Comparison of ENCODE assay signal across 9 mouse cellular contexts in the genomic region with DNA sequence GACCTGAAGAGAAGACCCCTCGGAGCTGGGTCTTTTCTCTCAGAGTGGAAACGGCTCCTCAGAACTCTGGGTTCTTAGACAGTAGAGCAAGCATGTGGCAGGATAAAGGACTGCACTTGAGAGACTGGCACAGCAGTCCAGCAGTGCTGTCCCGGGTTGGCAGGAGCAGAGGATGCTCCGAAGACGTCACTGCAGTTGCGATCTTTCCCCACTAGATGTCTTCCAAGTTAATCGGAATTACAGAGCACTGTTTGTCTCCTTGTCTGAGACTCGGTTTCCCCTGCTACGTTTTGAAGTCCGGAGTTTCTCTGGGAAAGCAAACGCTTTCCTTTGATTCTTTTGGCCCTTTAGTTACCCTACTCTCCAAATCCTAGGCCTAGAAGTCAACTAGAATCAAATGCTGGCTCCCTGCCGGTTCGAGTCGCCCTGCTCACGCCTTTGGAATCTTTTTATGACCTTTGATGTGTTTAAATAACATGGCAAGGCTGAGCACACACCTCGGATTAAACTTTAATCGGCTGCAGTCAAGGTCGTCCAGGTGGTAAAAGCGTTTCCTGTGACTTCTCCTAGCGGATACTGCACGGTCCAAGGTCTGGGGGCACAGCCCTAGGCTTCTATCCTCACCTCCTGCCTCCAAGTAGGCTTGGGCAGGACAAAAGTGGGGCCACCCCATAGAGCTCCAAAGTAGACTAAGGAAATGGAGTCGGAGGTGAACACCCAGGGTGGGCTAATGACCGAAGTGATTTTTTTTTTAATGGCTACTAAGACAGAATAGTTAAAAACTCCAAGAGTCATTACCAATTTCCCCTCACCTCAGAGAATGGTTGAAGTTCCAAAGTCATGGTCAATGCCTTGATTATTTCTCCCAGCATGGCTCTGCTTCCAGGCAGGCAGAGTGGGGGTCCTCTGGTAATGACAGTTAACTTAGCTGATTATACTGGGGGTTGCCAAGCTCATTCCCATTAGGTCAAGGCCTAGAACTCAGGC. TPM values are rescaled to one million over a fixed set of nuclear protein-coding genes. Genes with fewer than 3 reads are reported as not detected.
A peak's percentile ranks its signal among the peaks of the same experiment; 100 is the strongest.
DNase-seq lines count a peak whose midpoint lies in the region; ATAC-seq lines count a peak whose summit lies in the region.
"Had no signal": no experiment of that assay in that cellular context is flagged by ENCODE, and none has a peak within 500 bp of the region (broad histone marks: within the 10 kb centered on the region; RNA-seq: fewer than 3 reads in every experiment).

No protein-coding gene starts in this region.

- no peaks in the 10 kb centered on the region for H3K36me3 ChIP-seq in heart, embryonic 11.5 days (ENCODE audit: control insufficient read depth, insufficient read depth, low read length)
- H3K36me3 ChIP-seq in hindbrain, embryonic 16.5 days (ENCODE audit: control insufficient read depth, insufficient read depth, low read length), result no peaks in the 10 kb centered on the region
- H3K36me3 ChIP-seq in midbrain, embryonic 14.5 days (ENCODE audit: control insufficient read depth, insufficient read depth, low read length), result no peaks in the 10 kb centered on the region

- DNase-seq in heart, adult 18-20 months, result peak; percentile 52 to 83
- peak; percentile 37 for DNase-seq in MN1 (ENCODE audit: low spot score)
- peak; percentile 88 for DNase-seq in embryo, embryonic 10.5 days (ENCODE audit: low spot score)
- peak; percentile 72 to 74 for DNase-seq in layer of hippocampus, postnatal 10 days (ENCODE audit: low spot score in 2 of 2)
- peak; percentile 90 for DNase-seq in midbrain, embryonic 14.5 days
- peak; percentile 78 for DNase-seq in thymus, postnatal 4 days

- no peak overlapping the region for H3K4me2 ChIP-seq in heart, embryonic 11.5 days
- no peak overlapping the region for H3K4me2 ChIP-seq in hindbrain, embryonic 16.5 days (ENCODE audit: low read length)
- H3K4me2 ChIP-seq in midbrain, embryonic 14.5 days (ENCODE audit: low read length), result no peak overlapping the region

- H3K4me3 ChIP-seq in heart, embryonic 11.5 days (ENCODE audit: low read depth, low read length), result no peak overlapping the region
- H3K4me3 ChIP-seq in hindbrain, embryonic 16.5 days (ENCODE audit: low read length), result no peak overlapping the region
- no peak overlapping the region for H3K4me3 ChIP-seq in midbrain, embryonic 14.5 days (replicated peaks; ENCODE audit: low read depth, low read length)

- peaks cover 7% of the 10 kb centered on the region for H3K4me1 ChIP-seq in heart, embryonic 11.5 days (ENCODE audit: control insufficient read depth, insufficient read depth, low read length)
- peaks cover 2% of the 10 kb centered on the region for H3K4me1 ChIP-seq in hindbrain, embryonic 16.5 days (ENCODE audit: control insufficient read depth, insufficient read depth, low read depth, low read length)
- H3K4me1 ChIP-seq in midbrain, embryonic 14.5 days (ENCODE audit: control insufficient read depth, insufficient read depth, low read length), result no peaks in the 10 kb centered on the region

- H3K27me3 ChIP-seq in heart, embryonic 11.5 days (ENCODE audit: control insufficient read depth, insufficient read depth, low read length), result peaks cover 92% of the 10 kb centered on the region
- H3K27me3 ChIP-seq in hindbrain, embryonic 16.5 days (replicated peaks; ENCODE audit: control insufficient read depth, insufficient read depth, low read length), result peaks cover 75% of the 10 kb centered on the region
- H3K27me3 ChIP-seq in midbrain, embryonic 14.5 days (ENCODE audit: control insufficient read depth, insufficient read depth, low read length), result peaks cover 97% of the 10 kb centered on the region

- no peaks in the 10 kb centered on the region for H3K9me3 ChIP-seq in heart, embryonic 11.5 days (replicated peaks; ENCODE audit: control insufficient read depth, low read length)
- H3K9me3 ChIP-seq in hindbrain, embryonic 16.5 days (ENCODE audit: control insufficient read depth, low read length), result no peaks in the 10 kb centered on the region
- no peaks in the 10 kb centered on the region for H3K9me3 ChIP-seq in midbrain, embryonic 14.5 days (ENCODE audit: control insufficient read depth, low read length)

- ATAC-seq in heart, embryonic 11.5 days (replicated peaks; ENCODE audit: insufficient number of reproducible peaks, low FRiP score, low TSS enrichment), result no peak
- peak; percentile 70; the same call in 1 of the 2 replicates for ATAC-seq in hindbrain, embryonic 16.5 days
- ATAC-seq in midbrain, embryonic 14.5 days (ENCODE audit: low FRiP score, low TSS enrichment), result no peak

- 7% methylated on average over 23 of the region's 23 CpGs for WGBS in heart, embryonic 11.5 days (ENCODE audit: insufficient replicate concordance)
- 5% methylated on average over 23 of the region's 23 CpGs for WGBS in hindbrain, embryonic 16.5 days
- 5% methylated on average over 23 of the region's 23 CpGs for WGBS in midbrain, embryonic 14.5 days

- no peak overlapping the region for H3K27ac ChIP-seq in heart, embryonic 11.5 days (ENCODE audit: low read depth, low read length)
- no peak overlapping the region for H3K27ac ChIP-seq in hindbrain, embryonic 16.5 days (ENCODE audit: low read depth, low read length)
- H3K27ac ChIP-seq in midbrain, embryonic 14.5 days (replicated peaks; ENCODE audit: low read depth, low read length), result no peak overlapping the region

- H3K9ac ChIP-seq in heart, embryonic 11.5 days (ENCODE audit: low read depth, low read length), result no peak overlapping the region
- H3K9ac ChIP-seq in hindbrain, embryonic 16.5 days (ENCODE audit: low read depth, low read length), result no peak overlapping the region
- no peak overlapping the region for H3K9ac ChIP-seq in midbrain, embryonic 14.5 days (replicated peaks; ENCODE audit: low read length)

RNA-seq across cellular contexts. Expression of gene Hoxa13, which starts 10.1 kb away (rescaled TPM):
- not detected for total RNA-seq in heart, adult 18-20 months (2021)
- 0.20 TPM in 1 of 2 replicates, not detected in the other for polyA plus RNA-seq in heart, embryonic 11.5 days (2014; fragmentation: Nextera tagmentation; extraction: Ambion mirVana)
- polyA plus RNA-seq in hindbrain, embryonic 16.5 days (2015; fragmentation: Nextera tagmentation; extraction: Ambion mirVana), result not detected in 2 replicates
- total RNA-seq in layer of hippocampus, postnatal 10 days (2021), result not detected
- not detected in 2 replicates for polyA plus RNA-seq in midbrain, embryonic 14.5 days (2014; fragmentation: Nextera tagmentation; extraction: Ambion mirVana)
- total RNA-seq: heart, postnatal 10 days had no signal

RNA-seq across cellular contexts. Expression of gene Hoxa11, which starts 25.2 kb away (rescaled TPM):
- not detected for total RNA-seq in heart, adult 18-20 months (2021)
- not detected in 2 replicates for polyA plus RNA-seq in heart, embryonic 11.5 days (2014; fragmentation: Nextera tagmentation; extraction: Ambion mirVana)
- polyA plus RNA-seq in hindbrain, embryonic 16.5 days (2015; fragmentation: Nextera tagmentation; extraction: Ambion mirVana), result not detected in 2 replicates
- total RNA-seq in layer of hippocampus, postnatal 10 days (2021), result not detected
- polyA plus RNA-seq in midbrain, embryonic 14.5 days (2014; fragmentation: Nextera tagmentation; extraction: Ambion mirVana), result not detected in 2 replicates
- total RNA-seq: heart, postnatal 10 days had no signal

RNA-seq across cellular contexts. Expression of gene Hoxa10, which starts 30.1 kb away (rescaled TPM):
- not detected for total RNA-seq in heart, adult 18-20 months (2021)
- polyA plus RNA-seq in heart, embryonic 11.5 days (2014; fragmentation: Nextera tagmentation; extraction: Ambion mirVana), result 0.20 and 0.97 TPM in 2 replicates
- polyA plus RNA-seq in hindbrain, embryonic 16.5 days (2015; fragmentation: Nextera tagmentation; extraction: Ambion mirVana), result 0.70 TPM in 1 of 2 replicates, not detected in the other
- not detected for total RNA-seq in layer of hippocampus, postnatal 10 days (2021)
- not detected in 2 replicates for polyA plus RNA-seq in midbrain, embryonic 14.5 days (2014; fragmentation: Nextera tagmentation; extraction: Ambion mirVana)
- total RNA-seq: heart, postnatal 10 days had no signal

RNA-seq across cellular contexts. Expression of gene Hoxa9, which starts 39.9 kb away (rescaled TPM):
- not detected for total RNA-seq in heart, adult 18-20 months (2021)
- 0.13 and 0.29 TPM in 2 replicates for polyA plus RNA-seq in heart, embryonic 11.5 days (2014; fragmentation: Nextera tagmentation; extraction: Ambion mirVana)
- polyA plus RNA-seq in hindbrain, embryonic 16.5 days (2015; fragmentation: Nextera tagmentation; extraction: Ambion mirVana), result 0.48 and 2.4 TPM in 2 replicates
- total RNA-seq in layer of hippocampus, postnatal 10 days (2021), result not detected
- not detected in 2 replicates for polyA plus RNA-seq in midbrain, embryonic 14.5 days (2014; fragmentation: Nextera tagmentation; extraction: Ambion mirVana)
- total RNA-seq: heart, postnatal 10 days had no signal

RNA-seq across cellular contexts. Expression of gene Evx1, which starts 42.5 kb away (rescaled TPM):
- not detected for total RNA-seq in heart, adult 18-20 months (2021)
- polyA plus RNA-seq in heart, embryonic 11.5 days (2014; fragmentation: Nextera tagmentation; extraction: Ambion mirVana), result not detected in 2 replicates
- polyA plus RNA-seq in hindbrain, embryonic 16.5 days (2015; fragmentation: Nextera tagmentation; extraction: Ambion mirVana), result 1.1 and 1.5 TPM in 2 replicates
- not detected for total RNA-seq in layer of hippocampus, postnatal 10 days (2021)
- polyA plus RNA-seq in midbrain, embryonic 14.5 days (2014; fragmentation: Nextera tagmentation; extraction: Ambion mirVana), result 1.3 and 1.5 TPM in 2 replicates
- total RNA-seq: heart, postnatal 10 days had no signal

Comparison
In these comparisons a context has a peak if more than half of its experiments do, and no peak if none do; other contexts are left out.
1. DNase-seq: peak in every context shown above with its lines; median percentile 90 in midbrain, embryonic 14.5 days; 88 in embryo, embryonic 10.5 days; 78 in thymus, postnatal 4 days; 73 in layer of hippocampus, postnatal 10 days; 68 in heart, adult 18-20 months; 37 in MN1.